Mouse (Mus musculus) megakaryocyte, embryonic 14.5 days (primary cell): Measurements from ENCODE around the gene Itpa. TPM values are rescaled to one million over a fixed set of nuclear protein-coding genes. Genes with fewer than 3 reads are reported as not detected.
A peak's percentile ranks its signal among the peaks of the same experiment; 100 is the strongest.

Experiments used
- H3K27me3 ChIP-seq: replicated peaks from 2 replicates; pipeline ENCODE3; 2012; ENCODE audit warnings: inconsistent platforms
- H3K36me3 ChIP-seq: replicated peaks from 2 replicates; pipeline ENCODE3; 2012; ENCODE audit warnings: low read length, inconsistent platforms, mixed read lengths
- H3K4me1 ChIP-seq: 2 replicates; pipeline ENCODE4 v1.6.1; 2012; ENCODE audit warnings: inconsistent platforms
- H3K4me3 ChIP-seq: replicated peaks from 2 replicates; pipeline ENCODE3; 2012; ENCODE audit warnings: moderate library complexity, mild to moderate bottlenecking, inconsistent platforms
- H3K9me3 ChIP-seq: 2 replicates; pipeline ENCODE4 v1.6.1; 2012; ENCODE audit warnings: inconsistent platforms
- FLI1 ChIP-seq: IDR thresholded peaks from 2 replicates; pipeline ENCODE4 v1.6.1; 2012; ENCODE audit warnings: low read length, inconsistent platforms, mixed read lengths
- GATA1 ChIP-seq: IDR thresholded peaks from 3 replicates; pipeline ENCODE4 v1.6.1; 2012; ENCODE audit warnings: mixed read lengths, low read length, inconsistent platforms, borderline replicate concordance
- polyA plus RNA-seq: library from polyadenylated mRNA; stranded (reverse); fragments of >175 nt; gene quantifications from 2 replicates; pipeline ENCODE4 v1.2.3, GENCODE M21; 2012; ENCODE audit warnings: low replicate concordance; ENCODE audit not compliant: insufficient read depth

The Itpa gene
- polyA plus RNA-seq, 1 experiment: 8.6 TPM

DNA sequence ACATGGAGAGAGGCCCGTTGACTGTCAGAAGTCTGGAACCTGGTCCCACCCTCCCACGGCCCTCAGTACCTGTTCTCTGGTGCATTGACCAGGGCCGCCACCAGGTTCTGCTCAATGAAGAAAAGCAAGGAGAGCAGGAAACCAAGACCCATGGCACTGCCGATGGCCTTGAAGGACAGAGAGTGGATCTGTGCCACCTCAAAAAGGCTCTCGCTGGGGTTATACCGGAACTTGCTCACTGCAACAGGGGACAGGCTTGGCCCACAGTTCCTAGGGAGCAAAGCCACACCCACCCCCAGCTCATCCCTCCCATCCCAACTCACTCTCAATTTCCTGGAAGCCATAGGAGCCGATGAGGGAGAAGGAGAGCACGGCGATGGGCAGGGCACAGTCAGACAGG is 18.0 kb downstream of the Itpa start:
- H3K27me3 ChIP-seq: peaks cover 29% of the 10 kb centered on the region
- TF ChIP-seq GATA1: no peak
- TF ChIP-seq FLI1: no peak
- H3K36me3 ChIP-seq: peaks cover 56% of the 10 kb centered on the region
- H3K4me1 ChIP-seq: peaks cover 6% of the 10 kb centered on the region; the same call in 1 of the 2 replicates
- H3K9me3 ChIP-seq: no peaks in the 10 kb centered on the region
- H3K4me3 ChIP-seq: peak overlapping the region; percentile 65

DNA sequence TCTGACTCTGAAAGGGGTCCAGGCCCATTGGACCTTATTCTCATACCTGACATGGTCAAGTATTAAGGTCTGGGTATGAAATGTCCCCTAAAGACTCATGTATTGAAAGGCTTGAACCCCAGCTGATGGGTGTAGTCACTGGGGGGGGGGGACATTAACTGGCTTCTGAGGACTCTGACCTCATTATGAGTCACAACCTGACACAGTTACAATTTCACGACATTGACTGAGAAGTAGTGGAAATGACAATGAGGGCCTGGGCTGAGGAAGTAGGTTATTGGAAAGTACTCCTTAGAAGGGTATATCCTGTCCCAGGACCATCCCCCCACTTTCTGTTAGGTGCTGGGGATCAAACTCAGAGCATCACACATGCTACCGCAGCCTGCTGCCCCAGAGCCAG is 21.6 kb downstream of the Itpa start:
- Histone ChIP-seq H3K9me3 (no peaks in the 10 kb centered on the region), H3K36me3 (peaks cover 21% of the 10 kb centered on the region), H3K4me3 (no peak overlapping the region), H3K4me1 (peaks cover 6% of the 10 kb centered on the region; the same call in 1 of the 2 replicates), H3K27me3 (peaks cover 58% of the 10 kb centered on the region)
- TF ChIP-seq FLI1 (no peak), GATA1 (no peak)

DNA sequence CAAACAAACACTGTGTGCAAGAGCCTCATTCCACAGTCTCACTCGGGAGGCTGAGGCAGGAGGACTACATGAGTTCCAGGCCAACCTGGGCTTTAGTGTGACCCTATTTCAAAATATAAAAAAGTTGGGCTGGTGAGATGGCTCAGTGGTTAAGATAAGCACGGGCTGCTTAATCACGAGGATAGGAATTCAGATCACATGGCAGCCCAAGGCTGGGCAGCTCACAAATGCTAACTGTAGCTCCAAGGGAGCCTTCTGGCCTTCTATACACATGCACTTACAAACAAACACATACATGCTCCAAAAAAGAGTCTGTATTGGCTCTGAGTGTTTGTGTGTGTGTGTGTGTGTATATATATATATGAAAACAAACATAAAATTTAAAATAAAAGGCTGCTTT is 26.2 kb downstream of the Itpa start:
- no peak overlapping the region for H3K4me3 ChIP-seq
- peaks cover 24% of the 10 kb centered on the region for H3K4me1 ChIP-seq
- no peaks in the 10 kb centered on the region for H3K9me3 ChIP-seq
- H3K27me3 ChIP-seq: peaks cover 84% of the 10 kb centered on the region
- no peaks in the 10 kb centered on the region for H3K36me3 ChIP-seq
- TF ChIP-seq GATA1 (no peak), FLI1 (no peak)

DNA sequence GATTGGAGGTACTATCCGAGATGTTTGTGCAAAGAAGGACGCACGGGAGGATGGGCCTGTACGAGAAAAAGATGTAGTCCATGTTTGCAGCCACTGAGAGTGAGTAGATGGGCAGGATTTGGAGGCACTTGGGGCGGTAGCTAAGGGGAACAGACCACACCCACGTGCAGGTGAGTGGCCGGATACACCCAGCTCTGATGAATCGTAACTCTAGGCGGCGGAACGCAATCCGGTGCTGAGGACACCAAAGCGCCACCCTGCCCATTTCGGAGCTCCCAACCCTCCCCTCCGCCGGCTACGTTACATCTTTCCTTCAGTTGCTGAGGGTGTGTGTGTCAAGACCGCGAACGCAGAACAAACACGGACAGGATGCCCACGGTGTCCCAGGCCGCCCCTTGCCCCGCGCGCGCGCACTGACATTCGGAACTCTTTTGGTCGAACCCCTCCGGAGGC is 29.3 kb downstream of the Itpa start:
- H3K27me3 ChIP-seq: peaks cover 77% of the 10 kb centered on the region
- no peak for TF ChIP-seq FLI1
- no peak for TF ChIP-seq GATA1
- H3K4me1 ChIP-seq: peaks cover 29% of the 10 kb centered on the region
- no peaks in the 10 kb centered on the region for H3K36me3 ChIP-seq
- peak overlapping the region; percentile 91 for H3K4me3 ChIP-seq
- no peaks in the 10 kb centered on the region for H3K9me3 ChIP-seq

DNA sequence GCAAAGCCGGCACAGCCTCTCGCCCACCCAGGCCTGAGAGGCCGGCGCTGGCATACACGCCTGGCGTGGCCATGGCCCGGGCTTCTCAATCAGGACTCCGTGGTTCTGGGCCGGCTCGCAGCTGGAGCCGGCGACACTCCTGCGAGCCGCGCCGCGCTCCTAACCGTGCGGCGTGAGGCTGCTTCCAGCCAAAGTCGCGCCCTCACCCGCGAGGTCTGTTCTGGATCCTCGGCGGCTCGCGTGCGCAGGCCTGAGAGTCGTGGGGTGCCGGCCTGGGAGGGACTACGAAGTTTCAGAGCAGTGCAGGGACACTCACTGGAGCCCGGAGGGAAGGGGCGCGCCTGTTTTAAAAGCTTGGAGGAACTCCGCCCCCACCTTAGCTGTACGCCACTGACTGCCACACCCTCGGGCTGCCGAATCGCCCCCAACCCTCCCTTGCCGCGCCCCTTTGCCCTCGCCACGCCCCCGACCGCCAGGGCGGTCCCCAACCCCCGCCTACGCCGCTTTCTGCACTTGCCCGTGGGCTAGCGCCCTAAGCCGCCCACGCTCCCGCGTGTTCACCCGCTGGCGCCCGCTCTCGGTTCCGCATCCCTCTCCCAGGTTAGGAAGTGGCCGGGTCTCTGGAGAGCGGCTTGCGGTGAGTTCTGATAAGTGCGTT is 29.9 kb downstream of the Itpa start, which contains the start of gene Slc4a11:
Slc4a11 (minus strand) TSS at position 367 of the 658 bp plus-strand sequence.
- Histone ChIP-seq H3K27me3 (peaks cover 72% of the 10 kb centered on the region), H3K36me3 (no peaks in the 10 kb centered on the region), H3K4me3 (peak within 1 kb of the TSS; percentile 91), H3K9me3 (no peaks in the 10 kb centered on the region), H3K4me1 (peaks cover 34% of the 10 kb centered on the region)
- TF ChIP-seq FLI1 (no peak), GATA1 (no peak)

DNA sequence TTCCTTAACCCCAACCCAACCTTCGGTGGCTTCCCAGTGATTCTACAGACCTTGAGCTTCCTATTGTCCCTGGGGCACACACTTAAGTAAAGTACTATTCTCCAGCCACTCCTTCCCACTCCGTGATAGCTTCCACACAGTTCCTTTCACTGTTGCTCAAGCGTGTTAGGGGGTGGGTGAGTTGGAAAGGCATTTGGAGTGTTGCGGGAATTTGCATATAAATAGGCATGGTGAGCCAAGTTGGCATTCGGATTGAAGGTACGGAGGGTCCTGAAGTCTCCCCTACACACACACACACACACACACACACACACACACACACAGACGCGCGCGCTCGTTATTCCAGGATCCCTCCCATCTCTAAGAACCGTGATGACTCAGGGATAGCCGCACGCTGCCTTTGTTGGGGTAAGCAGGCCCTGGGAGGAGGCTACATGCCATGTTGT is 30.4 kb downstream of the Itpa start:
- Histone ChIP-seq H3K4me3 (peak overlapping the region; percentile 91), H3K9me3 (no peaks in the 10 kb centered on the region), H3K36me3 (no peaks in the 10 kb centered on the region), H3K4me1 (peaks cover 34% of the 10 kb centered on the region), H3K27me3 (peaks cover 70% of the 10 kb centered on the region)
- TF ChIP-seq GATA1 (no peak), FLI1 (no peak)

DNA sequence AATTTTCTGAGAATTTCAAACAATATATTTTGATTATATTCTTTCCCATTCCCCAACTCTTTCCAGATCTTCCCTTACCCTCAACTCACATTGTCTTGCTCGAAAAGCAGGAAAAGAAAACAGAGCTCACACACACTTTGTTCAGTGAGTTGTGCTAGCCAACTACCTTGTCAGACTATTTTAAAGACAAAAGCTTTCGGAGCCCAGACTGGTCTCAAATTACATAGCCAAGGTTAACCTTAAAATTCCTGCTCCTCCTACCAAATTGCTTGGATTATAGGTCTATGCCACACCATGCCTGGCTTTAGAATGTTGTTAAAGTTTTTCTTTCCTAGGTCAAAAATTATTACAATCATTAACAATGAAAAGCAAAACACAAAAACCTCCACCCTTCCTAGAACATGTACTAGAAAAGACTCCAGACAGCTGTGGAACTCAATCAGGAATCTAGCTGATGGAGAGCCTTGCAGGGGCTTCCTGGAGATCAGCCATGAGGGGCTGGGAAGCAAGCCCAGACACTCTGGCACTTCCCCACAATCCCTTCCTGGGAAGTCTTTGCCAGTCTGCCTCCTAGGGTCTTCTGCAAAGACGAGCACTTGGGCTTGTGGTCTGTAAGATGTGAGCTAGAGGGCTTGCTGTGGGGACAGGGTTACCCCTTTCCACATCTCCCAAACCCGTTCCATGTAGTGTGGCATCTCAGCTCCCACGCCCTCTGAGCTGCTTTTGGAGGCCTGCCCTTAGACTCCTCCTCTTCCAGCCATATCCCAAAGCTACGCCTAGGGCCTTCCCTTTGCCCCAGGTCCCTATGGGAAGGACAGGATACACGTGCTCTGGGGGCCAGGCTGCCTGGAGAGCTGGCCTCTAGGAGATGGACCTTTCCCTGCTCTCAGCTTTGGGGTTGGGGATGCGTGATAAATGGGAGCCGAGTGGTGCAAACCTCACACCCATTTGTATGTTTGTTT is 36.9 kb downstream of the Itpa start:
- H3K4me1 ChIP-seq: peaks cover 31% of the 10 kb centered on the region
- peaks cover 15% of the 10 kb centered on the region for H3K27me3 ChIP-seq
- no peak overlapping the region for H3K4me3 ChIP-seq
- TF ChIP-seq GATA1: no peak
- no peak for TF ChIP-seq FLI1
- H3K9me3 ChIP-seq: no peaks in the 10 kb centered on the region
- H3K36me3 ChIP-seq: peaks cover 12% of the 10 kb centered on the region

DNA sequence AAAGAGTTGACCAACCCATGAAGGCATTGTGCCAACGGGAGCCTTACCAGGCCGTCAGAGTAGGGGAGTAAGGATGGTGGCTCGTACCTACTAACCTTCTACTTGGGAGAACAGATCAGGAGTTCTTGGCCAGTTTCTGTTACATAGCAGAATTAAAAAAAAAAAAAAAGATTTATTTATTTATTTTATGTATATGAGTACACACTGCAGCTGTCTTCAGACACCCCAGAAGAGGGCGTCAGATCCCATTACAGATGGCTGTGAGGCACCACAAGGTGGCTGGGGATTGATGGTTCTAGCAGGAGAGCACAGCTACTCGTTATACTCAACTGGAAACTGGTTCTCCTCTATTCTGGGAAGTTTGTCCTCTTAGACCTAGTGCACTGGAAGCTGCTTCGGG is 37.8 kb downstream of the Itpa start:
- no peak overlapping the region for H3K4me3 ChIP-seq
- H3K9me3 ChIP-seq: no peaks in the 10 kb centered on the region
- peaks cover 32% of the 10 kb centered on the region for H3K4me1 ChIP-seq
- peaks cover 8% of the 10 kb centered on the region for H3K27me3 ChIP-seq
- peaks cover 21% of the 10 kb centered on the region for H3K36me3 ChIP-seq
- TF ChIP-seq FLI1: no peak
- no peak for TF ChIP-seq GATA1

DNA sequence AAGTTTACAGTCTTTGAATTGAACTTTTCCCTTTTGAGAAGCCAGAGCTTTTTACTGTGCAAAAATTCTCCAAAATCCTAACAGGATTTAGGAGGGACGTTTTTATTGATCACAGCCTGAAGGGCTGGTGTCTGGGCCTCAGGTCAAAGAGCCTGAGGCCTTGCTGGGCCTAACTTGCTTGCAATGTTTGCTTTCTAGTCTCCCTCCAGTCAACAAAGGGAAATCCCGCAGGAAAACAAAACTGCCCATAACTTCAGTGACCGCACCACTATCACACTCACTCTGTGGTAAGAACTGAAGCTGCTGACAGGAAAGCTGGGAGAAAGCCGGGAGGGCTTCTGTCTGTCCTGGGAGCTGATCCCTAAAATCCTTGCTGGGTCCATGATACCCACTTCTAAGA is 39.2 kb downstream of the Itpa start:
- TF ChIP-seq FLI1 (no peak), GATA1 (no peak)
- peaks cover 28% of the 10 kb centered on the region for H3K4me1 ChIP-seq
- no peaks in the 10 kb centered on the region for H3K9me3 ChIP-seq

DNA sequence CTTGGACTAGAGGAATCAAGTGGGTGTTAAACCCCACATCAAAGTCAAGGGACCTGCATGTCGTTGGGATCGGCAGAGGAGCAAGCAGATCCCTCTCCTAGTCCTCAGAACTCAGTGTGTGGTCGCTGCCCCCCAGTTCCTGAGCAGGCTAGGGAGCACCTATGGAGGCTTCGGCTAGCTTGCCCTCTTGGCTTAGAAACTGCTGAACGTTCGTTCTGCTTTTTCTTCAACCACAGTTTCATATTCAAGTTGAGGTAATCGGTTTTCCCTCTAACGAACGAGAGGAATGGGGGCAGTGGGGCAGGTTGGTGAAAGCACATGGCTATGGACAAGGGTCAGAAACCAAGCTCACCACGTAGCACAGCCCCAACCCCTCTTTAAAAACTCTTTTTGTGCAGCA is 39.6 kb downstream of the Itpa start:
- H3K27me3 ChIP-seq: peaks cover 2% of the 10 kb centered on the region
- TF ChIP-seq FLI1 (no peak), GATA1 (no peak)
- H3K4me1 ChIP-seq: peaks cover 24% of the 10 kb centered on the region
- H3K36me3 ChIP-seq: peaks cover 40% of the 10 kb centered on the region
- H3K9me3 ChIP-seq: no peaks in the 10 kb centered on the region
- peak overlapping the region; percentile 82 for H3K4me3 ChIP-seq

More for the DNA sequence above, 39.2 kb downstream of the Itpa start:
- Histone ChIP-seq H3K27me3 (peaks cover 2% of the 10 kb centered on the region), H3K4me3 (no peak overlapping the region), H3K36me3 (peaks cover 35% of the 10 kb centered on the region)
